Mouse (Mus musculus): Measurements from ENCODE around the gene Tsc2. TPM values are rescaled to one million over a fixed set of nuclear protein-coding genes. Genes with fewer than 3 reads are reported as not detected.

The Tsc2 gene
- polyA plus RNA-seq, 1 experiment from 2014 or later = 60.5 TPM

DNA sequence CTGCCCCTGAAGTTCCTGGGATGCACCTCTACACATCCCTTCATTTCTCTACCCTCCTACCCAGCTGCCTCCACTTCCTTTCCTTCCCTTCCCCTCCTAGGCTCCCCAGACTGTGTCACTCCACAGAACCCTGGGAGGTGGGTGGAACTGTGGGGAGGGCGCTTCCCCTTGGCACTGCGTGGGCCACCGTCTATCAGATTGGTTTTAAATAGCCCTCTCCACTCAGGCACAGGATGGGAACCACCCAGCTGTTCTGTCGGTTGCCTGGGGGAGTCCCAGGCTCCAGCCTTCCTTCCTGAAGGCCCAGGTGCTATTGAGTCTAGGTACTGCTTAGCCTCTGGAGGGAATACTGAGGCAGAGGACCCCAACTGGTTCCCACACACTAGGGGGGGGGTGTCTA lies 2.6 kb upstream of the Tsc2 start:
- Histone ChIP-seq H3K9me3 (replicated peaks) (no peaks in the 10 kb centered on the region), H3K4me1 (peaks cover 18% of the 10 kb centered on the region), H3K4me3 (no peak overlapping the region), H3K4me2 (no peak overlapping the region), H3K36me3 (ENCODE audit: poor library complexity, severe bottlenecking) (peaks cover 9% of the 10 kb centered on the region), H3K9ac (no peak overlapping the region), H3K27ac (no peak overlapping the region), H3K27me3 (no peaks in the 10 kb centered on the region)
- ATAC-seq = no peak
- WGBS = 89% methylated on average over 4 of the region's 4 CpGs

DNA sequence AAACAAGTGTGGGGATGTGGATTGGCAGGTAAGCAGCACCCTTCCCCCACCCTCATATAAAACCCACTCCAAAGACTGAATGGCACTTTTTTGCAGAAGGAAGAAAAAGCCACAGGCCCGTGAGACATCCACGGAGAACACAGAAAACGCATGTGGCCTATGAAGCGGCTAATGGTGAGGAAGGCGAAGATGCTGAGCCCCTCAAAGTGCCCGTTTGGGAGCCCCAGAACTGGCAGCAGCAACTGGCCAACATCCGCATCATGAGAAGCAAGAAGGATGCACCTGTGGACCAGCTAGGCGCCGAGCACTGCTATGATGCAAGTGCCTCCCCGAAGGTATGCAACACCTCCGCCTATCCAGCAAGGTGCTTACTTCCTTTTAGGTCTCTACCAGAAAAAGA lies 1.4 kb upstream of the Tsc2 start:
- H3K36me3 ChIP-seq (ENCODE audit: poor library complexity, severe bottlenecking) = peaks cover 21% of the 10 kb centered on the region
- no peak overlapping the region for H3K27ac ChIP-seq
- H3K4me3 ChIP-seq = no peak overlapping the region
- H3K9ac ChIP-seq = no peak overlapping the region
- no peaks in the 10 kb centered on the region for H3K27me3 ChIP-seq
- no peak for ATAC-seq
- no peak overlapping the region for H3K4me2 ChIP-seq
- H3K9me3 ChIP-seq (replicated peaks) = no peaks in the 10 kb centered on the region
- 92% methylated on average over 11 of the region's 11 CpGs for WGBS
- peaks cover 18% of the 10 kb centered on the region for H3K4me1 ChIP-seq

DNA sequence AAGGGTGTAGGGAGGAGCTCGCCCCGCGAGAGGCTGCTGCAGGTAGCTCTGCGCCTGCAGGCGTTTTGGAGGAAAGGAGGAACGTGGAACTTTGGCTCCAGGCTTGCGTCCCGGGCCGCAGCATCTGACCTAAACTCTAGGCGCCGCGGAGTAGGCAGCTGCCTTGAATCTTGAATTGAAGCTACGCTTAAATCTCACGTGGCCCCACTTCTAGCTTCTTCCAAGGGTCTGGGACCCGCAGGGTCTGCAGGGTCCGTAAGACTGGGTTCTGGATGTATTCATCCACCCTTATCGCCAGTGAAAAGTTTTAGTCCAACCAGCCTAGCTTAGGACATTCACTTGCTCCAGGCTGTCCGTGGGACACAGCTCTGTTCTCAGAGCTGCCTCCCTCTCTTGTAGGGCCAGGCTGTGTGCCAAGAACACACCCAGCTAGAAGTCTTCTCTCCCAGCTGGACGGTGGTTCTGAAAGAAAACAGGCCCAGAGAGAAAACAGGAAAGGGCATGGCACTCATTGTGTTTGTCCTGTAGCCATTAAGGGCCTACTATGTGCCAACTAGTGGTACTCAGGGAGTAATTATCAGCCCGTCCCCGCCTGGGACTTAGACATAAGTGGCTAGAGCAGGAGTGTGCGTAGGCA lies 501 bp upstream of the Tsc2 start:
- Histone ChIP-seq H3K4me1 (peaks cover 18% of the 10 kb centered on the region), H3K27ac (peak overlapping the region; percentile 59), H3K27me3 (no peaks in the 10 kb centered on the region), H3K36me3 (ENCODE audit: poor library complexity, severe bottlenecking) (peaks cover 30% of the 10 kb centered on the region), H3K4me3 (peak overlapping the region; percentile 66), H3K9me3 (replicated peaks) (no peaks in the 10 kb centered on the region), H3K9ac (peak overlapping the region; percentile 81), H3K4me2 (peak overlapping the region; percentile 93)
- WGBS = 12% methylated on average over 22 of the region's 22 CpGs
- peak; percentile 30; the same call in 1 of the 2 replicates for ATAC-seq

DNA sequence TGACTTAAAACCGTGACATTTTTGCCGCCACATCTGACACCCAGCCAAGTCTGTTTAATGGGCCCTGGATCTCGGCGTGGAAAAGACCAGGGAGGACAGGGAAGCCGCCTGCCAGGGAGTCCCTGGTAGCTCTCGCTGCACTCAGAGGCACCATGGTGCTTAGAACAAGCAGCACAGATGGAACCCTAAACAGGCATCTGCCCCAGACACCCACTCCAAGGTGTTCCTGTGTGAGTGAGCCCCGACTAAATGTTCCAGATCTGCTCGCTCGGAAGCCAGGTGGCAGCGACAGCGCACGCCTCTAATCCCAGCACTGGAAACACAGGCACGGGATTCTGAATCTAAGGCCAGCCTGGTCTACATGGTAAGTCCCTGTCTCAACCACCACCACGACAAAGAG lies 2.4 kb downstream of the Tsc2 start:
- H3K4me2 ChIP-seq = no peak overlapping the region
- ATAC-seq = no peak
- H3K4me1 ChIP-seq = peaks cover 18% of the 10 kb centered on the region
- no peak overlapping the region for H3K9ac ChIP-seq
- H3K27ac ChIP-seq = no peak overlapping the region
- no peaks in the 10 kb centered on the region for H3K9me3 ChIP-seq (replicated peaks)
- no peaks in the 10 kb centered on the region for H3K27me3 ChIP-seq
- no peak overlapping the region for H3K4me3 ChIP-seq
- H3K36me3 ChIP-seq (ENCODE audit: poor library complexity, severe bottlenecking) = peaks cover 58% of the 10 kb centered on the region
- 89% methylated on average over 14 of the region's 14 CpGs for WGBS

DNA sequence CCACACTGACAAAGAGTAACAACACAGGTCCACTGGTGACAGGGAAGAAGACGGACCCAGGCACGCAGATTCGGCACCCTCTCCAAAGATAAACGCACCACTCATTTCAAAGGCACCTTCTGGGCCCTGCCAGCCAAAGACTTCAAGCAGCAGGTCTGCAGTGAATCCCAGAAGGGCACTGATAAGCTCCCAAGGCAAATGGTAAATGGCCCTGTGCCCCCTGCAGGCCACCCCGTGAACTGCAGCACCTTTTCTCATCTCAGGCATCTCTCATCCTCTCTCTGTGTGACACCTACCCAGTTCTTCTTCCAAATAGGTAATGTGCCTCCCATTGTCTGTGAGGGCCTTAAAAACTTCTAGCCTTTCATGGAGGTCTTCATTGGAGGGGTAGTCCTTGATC lies 3.8 kb downstream of the Tsc2 start:
- Histone ChIP-seq H3K9me3 (replicated peaks) (no peaks in the 10 kb centered on the region), H3K4me2 (no peak overlapping the region), H3K9ac (no peak overlapping the region), H3K4me3 (no peak overlapping the region), H3K4me1 (peaks cover 18% of the 10 kb centered on the region), H3K36me3 (ENCODE audit: poor library complexity, severe bottlenecking) (peaks cover 73% of the 10 kb centered on the region), H3K27me3 (no peaks in the 10 kb centered on the region), H3K27ac (no peak overlapping the region)
- ATAC-seq = no peak
- WGBS = 48% methylated on average over 5 of the region's 5 CpGs

DNA sequence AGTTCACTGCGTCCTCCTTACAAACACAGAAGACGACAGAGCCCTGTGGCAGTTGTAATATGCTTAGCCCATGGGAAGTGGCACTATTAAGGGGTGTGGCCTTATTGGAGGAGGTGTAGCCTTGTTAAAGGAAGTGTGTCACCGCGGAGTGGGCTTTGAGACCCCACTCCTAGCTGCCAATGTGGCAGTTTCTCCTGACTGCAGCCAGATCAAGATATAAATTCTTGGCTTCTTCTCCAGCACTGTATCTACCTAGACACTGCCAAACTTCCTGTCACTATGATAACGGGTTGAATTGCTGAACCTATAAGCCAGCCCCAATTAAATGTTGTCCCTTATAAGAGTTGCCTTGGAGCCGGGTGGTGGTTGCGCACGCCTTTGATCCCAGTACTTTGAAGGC lies 7.0 kb downstream of the Tsc2 start:
- H3K4me1 ChIP-seq = no peaks in the 10 kb centered on the region
- no peak overlapping the region for H3K4me2 ChIP-seq
- peaks cover 99% of the 10 kb centered on the region for H3K36me3 ChIP-seq (ENCODE audit: poor library complexity, severe bottlenecking)
- no peak overlapping the region for H3K27ac ChIP-seq
- H3K4me3 ChIP-seq = no peak overlapping the region
- H3K27me3 ChIP-seq = no peaks in the 10 kb centered on the region
- 94% methylated on average over 8 of the region's 8 CpGs for WGBS
- no peaks in the 10 kb centered on the region for H3K9me3 ChIP-seq (replicated peaks)
- ATAC-seq = no peak
- H3K9ac ChIP-seq = no peak overlapping the region

DNA sequence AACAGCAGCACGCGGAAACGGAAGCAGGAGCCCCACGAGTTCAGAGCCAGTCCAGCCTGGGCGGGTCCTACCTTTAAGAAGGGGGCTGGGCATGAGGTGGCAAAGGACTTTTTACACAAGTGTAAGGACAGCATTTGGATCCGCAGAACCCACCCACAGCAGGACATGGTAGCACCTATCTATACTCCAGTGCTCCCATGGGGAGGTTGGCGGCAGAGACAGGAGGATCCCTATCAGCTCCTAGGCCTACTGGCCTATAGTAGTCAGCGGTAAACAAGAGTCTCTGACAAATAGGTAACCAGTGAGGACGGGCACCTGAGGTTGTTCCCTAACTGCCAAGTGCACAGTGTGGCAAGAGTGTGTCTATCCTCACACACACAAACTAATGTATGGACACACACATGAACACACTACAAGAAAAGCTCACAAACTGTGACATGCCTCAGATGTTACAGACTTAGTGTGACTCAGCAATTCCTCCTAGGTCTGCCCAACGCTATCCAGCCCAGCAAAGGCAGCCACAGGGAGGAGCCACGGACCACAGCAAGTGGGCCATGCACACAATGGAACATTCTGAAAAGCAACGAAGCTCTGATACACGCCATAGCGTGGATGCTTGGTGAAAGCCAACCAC lies 14.8 kb downstream of the Tsc2 start:
- H3K4me3 ChIP-seq = no peak overlapping the region
- H3K4me1 ChIP-seq = no peaks in the 10 kb centered on the region
- no peaks in the 10 kb centered on the region for H3K27me3 ChIP-seq
- H3K36me3 ChIP-seq (ENCODE audit: poor library complexity, severe bottlenecking) = peaks cover 94% of the 10 kb centered on the region
- H3K4me2 ChIP-seq = no peak overlapping the region
- WGBS = 88% methylated on average over 14 of the region's 14 CpGs
- no peak overlapping the region for H3K9ac ChIP-seq
- H3K9me3 ChIP-seq (replicated peaks) = no peaks in the 10 kb centered on the region
- ATAC-seq = no peak
- no peak overlapping the region for H3K27ac ChIP-seq

DNA sequence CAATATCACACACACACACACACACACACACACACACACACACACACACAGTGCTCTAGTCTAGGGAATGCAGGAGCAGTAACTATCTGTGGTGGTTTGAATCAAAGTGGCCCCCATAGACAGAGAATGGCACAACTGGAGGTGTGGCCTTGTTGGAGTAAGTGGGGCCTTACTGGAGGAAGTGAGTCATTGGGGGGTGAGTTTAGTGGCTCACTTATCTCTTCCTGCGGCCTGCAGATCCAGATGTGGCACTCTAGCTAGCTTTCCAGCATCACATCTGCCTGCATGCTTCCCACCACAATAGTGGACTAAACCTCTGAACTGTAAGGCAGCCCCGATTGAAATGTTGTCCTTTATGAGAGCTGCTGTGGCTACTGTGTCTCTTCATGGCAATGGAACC lies 21.7 kb downstream of the Tsc2 start:
- no peaks in the 10 kb centered on the region for H3K4me1 ChIP-seq
- peaks cover 80% of the 10 kb centered on the region for H3K36me3 ChIP-seq (ENCODE audit: poor library complexity, severe bottlenecking)
- no peaks in the 10 kb centered on the region for H3K9me3 ChIP-seq (replicated peaks)
- H3K4me3 ChIP-seq = no peak overlapping the region
- no peak overlapping the region for H3K27ac ChIP-seq
- WGBS = 92% methylated on average over 2 of the region's 2 CpGs
- no peak overlapping the region for H3K9ac ChIP-seq
- no peak overlapping the region for H3K4me2 ChIP-seq
- no peaks in the 10 kb centered on the region for H3K27me3 ChIP-seq
- no peak for ATAC-seq

DNA sequence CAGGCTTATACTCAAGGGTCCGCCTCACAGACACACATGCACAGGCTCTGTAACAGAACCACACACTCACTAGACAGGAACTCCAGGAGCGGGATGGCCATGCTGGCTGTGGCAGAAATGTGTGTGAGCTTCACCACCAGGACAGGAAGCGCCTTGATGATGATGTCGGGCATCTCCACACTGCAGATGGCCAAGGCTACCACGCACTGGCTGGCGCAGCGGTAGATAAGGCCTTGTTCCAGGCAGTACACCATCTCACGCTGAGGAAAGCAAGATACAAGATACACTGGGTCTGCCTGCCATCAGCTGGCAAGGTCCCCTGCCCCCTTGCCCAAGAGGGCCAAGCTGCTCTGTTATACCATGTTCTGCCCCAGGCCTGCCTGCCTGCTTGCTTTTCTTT lies 23.6 kb downstream of the Tsc2 start:
- Histone ChIP-seq H3K27me3 (no peaks in the 10 kb centered on the region), H3K4me2 (no peak overlapping the region), H3K27ac (no peak overlapping the region), H3K9me3 (replicated peaks) (no peaks in the 10 kb centered on the region), H3K36me3 (ENCODE audit: poor library complexity, severe bottlenecking) (peaks cover 80% of the 10 kb centered on the region), H3K9ac (no peak overlapping the region), H3K4me3 (no peak overlapping the region), H3K4me1 (no peaks in the 10 kb centered on the region)
- 90% methylated on average over 8 of the region's 8 CpGs for WGBS
- ATAC-seq = no peak

DNA sequence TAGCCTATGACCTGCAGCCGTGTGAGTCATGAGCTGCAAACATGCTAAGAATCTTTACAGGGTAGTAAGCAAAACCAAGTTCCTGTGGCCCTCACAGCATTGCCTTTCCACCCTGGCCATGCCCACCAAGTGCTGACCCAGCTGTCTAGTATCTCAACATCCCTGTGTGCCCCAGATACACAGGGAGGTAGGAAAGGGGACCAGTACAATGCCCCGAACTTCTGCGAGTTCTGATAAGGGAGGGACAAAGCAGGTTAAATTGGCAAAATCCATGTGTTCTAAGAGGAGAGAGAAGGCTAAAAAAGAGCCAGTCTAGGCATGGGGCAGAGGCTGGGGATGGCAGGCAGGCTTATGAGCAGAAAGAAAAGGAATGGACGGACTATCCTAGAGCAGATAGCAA lies 24.1 kb downstream of the Tsc2 start:
- H3K4me1 ChIP-seq = no peaks in the 10 kb centered on the region
- no peaks in the 10 kb centered on the region for H3K27me3 ChIP-seq
- no peak overlapping the region for H3K4me3 ChIP-seq
- no peak overlapping the region for H3K9ac ChIP-seq
- no peaks in the 10 kb centered on the region for H3K9me3 ChIP-seq (replicated peaks)
- no peak overlapping the region for H3K27ac ChIP-seq
- no peak for ATAC-seq
- H3K36me3 ChIP-seq (ENCODE audit: poor library complexity, severe bottlenecking) = peaks cover 80% of the 10 kb centered on the region
- 93% methylated on average over 4 of the region's 4 CpGs for WGBS
- no peak overlapping the region for H3K4me2 ChIP-seq

DNA sequence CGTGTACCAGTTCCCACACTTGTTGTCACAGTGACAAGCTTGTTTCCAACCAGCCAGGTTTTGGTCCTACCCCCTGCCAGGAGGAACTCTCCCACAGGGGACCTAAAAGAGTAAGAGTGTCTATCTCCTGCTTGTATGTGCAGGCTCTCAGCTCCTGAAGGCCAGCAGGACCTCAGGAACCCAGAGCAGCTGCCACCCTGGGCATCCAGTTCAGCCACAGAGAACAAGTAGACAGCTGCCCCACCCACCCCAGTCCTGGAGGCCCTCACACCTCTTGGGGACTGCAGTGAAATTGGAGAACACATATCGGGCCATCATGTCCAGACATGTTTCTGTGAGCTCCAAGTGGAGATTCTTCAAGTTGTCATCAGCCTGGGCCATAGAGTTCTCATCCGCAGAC lies 27.9 kb downstream of the Tsc2 start:
- ATAC-seq = no peak
- 96% methylated on average over 3 of the region's 3 CpGs for WGBS
- H3K36me3 ChIP-seq (ENCODE audit: poor library complexity, severe bottlenecking) = peaks cover 98% of the 10 kb centered on the region
- no peaks in the 10 kb centered on the region for H3K27me3 ChIP-seq
- H3K4me2 ChIP-seq = no peak overlapping the region
- H3K4me1 ChIP-seq = no peaks in the 10 kb centered on the region
- H3K9me3 ChIP-seq (replicated peaks) = no peaks in the 10 kb centered on the region
- no peak overlapping the region for H3K27ac ChIP-seq
- H3K4me3 ChIP-seq = no peak overlapping the region
- H3K9ac ChIP-seq = no peak overlapping the region

DNA sequence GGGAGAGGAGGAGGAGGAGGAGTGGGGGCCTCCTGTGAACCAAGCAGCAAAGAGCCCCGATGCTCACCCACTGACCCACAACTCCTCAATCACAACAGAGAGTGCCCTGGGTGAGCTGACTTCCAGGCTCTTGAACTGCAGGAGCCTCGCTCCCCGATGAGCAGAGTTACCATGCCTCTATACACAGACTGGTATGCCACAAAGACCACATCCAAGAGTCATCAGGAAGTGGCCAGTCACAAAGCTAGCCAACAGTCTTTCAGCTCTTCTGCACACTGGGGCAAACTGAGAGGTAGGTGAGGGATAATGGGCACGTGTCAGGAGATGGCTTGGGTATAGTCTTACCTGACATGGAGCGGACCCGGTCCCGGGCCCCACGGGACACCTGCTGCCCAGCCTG lies 28.5 kb downstream of the Tsc2 start:
- H3K4me2 ChIP-seq = no peak overlapping the region
- H3K9me3 ChIP-seq (replicated peaks) = no peaks in the 10 kb centered on the region
- 90% methylated on average over 8 of the region's 8 CpGs for WGBS
- H3K36me3 ChIP-seq (ENCODE audit: poor library complexity, severe bottlenecking) = peaks cover 100% of the 10 kb centered on the region
- ATAC-seq = no peak
- H3K27ac ChIP-seq = no peak overlapping the region
- H3K9ac ChIP-seq = no peak overlapping the region
- H3K4me3 ChIP-seq = no peak overlapping the region
- no peaks in the 10 kb centered on the region for H3K4me1 ChIP-seq
- no peaks in the 10 kb centered on the region for H3K27me3 ChIP-seq

DNA sequence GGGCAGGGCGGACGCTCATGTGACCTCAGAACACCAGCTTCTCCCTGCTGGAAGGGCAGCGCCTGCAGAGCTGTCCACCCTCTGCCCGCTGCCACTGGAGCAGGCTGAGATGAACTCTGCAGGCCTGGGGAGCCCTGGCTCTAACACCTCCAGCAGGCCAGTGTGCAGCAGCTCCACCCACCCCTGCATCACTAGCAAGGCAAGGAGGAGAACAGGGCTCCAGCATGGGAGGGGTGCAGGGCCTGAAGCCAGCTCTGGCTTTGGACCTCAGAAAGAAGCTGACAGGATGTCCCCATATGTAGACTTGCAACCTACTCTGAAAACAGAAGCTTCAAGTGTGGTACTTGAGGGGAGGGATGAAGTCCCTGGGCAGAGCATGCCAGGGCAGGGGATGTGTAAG lies 31.9 kb downstream of the Tsc2 start:
- H3K27me3 ChIP-seq = no peaks in the 10 kb centered on the region
- no peak for ATAC-seq
- H3K9ac ChIP-seq = no peak overlapping the region
- no peaks in the 10 kb centered on the region for H3K9me3 ChIP-seq (replicated peaks)
- H3K4me3 ChIP-seq = no peak overlapping the region
- H3K4me2 ChIP-seq = no peak overlapping the region
- H3K4me1 ChIP-seq = no peaks in the 10 kb centered on the region
- WGBS = 91% methylated on average over 4 of the region's 4 CpGs
- H3K27ac ChIP-seq = no peak overlapping the region
- H3K36me3 ChIP-seq (ENCODE audit: poor library complexity, severe bottlenecking) = peaks cover 100% of the 10 kb centered on the region
